Mouse (Mus musculus) heart, embryonic 10.5 days (tissue): ENCODE results near the gene Ctdspl. TPM values are rescaled to one million over a fixed set of nuclear protein-coding genes. Genes with fewer than 3 reads are reported as not detected.

Experiments used
- DNase-seq: peaks from one replicate; pipeline ENCODE4 v3.0.0-alpha.2; 2017; ENCODE audit warnings: low spot score
- H3K27ac ChIP-seq: fragments of 300-500 bp; sonication (generic); 2 replicates; pipeline ENCODE4 v1.5.1; 2016; ENCODE audit warnings: mild to moderate bottlenecking
- H3K27me3 ChIP-seq: fragments of 300-500 bp; sonication (generic); 2 replicates; pipeline ENCODE4 v1.6.1; 2016; ENCODE audit warnings: mild to moderate bottlenecking; ENCODE audit not compliant: poor library complexity, insufficient read depth, severe bottlenecking
- H3K36me3 ChIP-seq: fragments of 300-500 bp; sonication (generic); 2 replicates; pipeline ENCODE4 v1.6.1; 2016; ENCODE audit warnings: mild to moderate bottlenecking, moderate library complexity
- H3K4me1 ChIP-seq: fragments of 300-500 bp; sonication (generic); 2 replicates; pipeline ENCODE4 v1.6.1; 2016; ENCODE audit warnings: mild to moderate bottlenecking
- H3K4me3 ChIP-seq: fragments of 300-500 bp; sonication (generic); 2 replicates; pipeline ENCODE4 v1.5.1; 2016; ENCODE audit warnings: mild to moderate bottlenecking, moderate library complexity
- H3K9me3 ChIP-seq: fragments of 300-500 bp; sonication (generic); 2 replicates; pipeline ENCODE4 v1.6.1; 2016; ENCODE audit warnings: mild to moderate bottlenecking, moderate library complexity
- WGBS: fragments of 180-500 bp; shearing (Covaris S2); methylation state at CpG from one replicate; pipeline ENCODE4 v1.1.7; 2016; 5-methylcytosine and 5-hydroxymethylcytosine counted together
- polyA plus RNA-seq: library from polyadenylated mRNA; unstranded; fragments of >200 nt; fragmentation: Nextera tagmentation; extraction: Ambion mirVana; gene quantifications from 2 replicates; pipeline ENCODE4 v1.2.1, GENCODE M21; 2016

Ctdspl gene
- polyA plus RNA-seq, 1 experiment from 2014 or later = 10.2 TPM

GRCm38 (mm10) chr9:118891593-118891992, 34.7 kb upstream of the Ctdspl start:
- no peaks in the 10 kb centered on the region for H3K9me3 ChIP-seq
- no peak for DNase-seq
- 0 out of 2 replicates have a peak overlapping the region, but pooled peaks have one; percentile 32 for H3K27ac ChIP-seq
- peaks cover 15% of the 10 kb centered on the region; the same call in 1 of the 2 replicates for H3K4me1 ChIP-seq
- H3K36me3 ChIP-seq = peaks cover 14% of the 10 kb centered on the region; the same call in 1 of the 2 replicates
- no peaks in the 10 kb centered on the region for H3K27me3 ChIP-seq
- WGBS = 81% methylated on average over 9 of the region's 9 CpGs
- H3K4me3 ChIP-seq = no peak overlapping the region

GRCm38 (mm10) chr9:118895101-118895500, 31.2 kb upstream of the Ctdspl start:
- Histone ChIP-seq H3K27ac (no peak overlapping the region), H3K4me3 (no peak overlapping the region), H3K9me3 (no peaks in the 10 kb centered on the region), H3K36me3 (peaks cover 21% of the 10 kb centered on the region), H3K4me1 (peaks cover 15% of the 10 kb centered on the region), H3K27me3 (no peaks in the 10 kb centered on the region)
- no peak for DNase-seq
- 84% methylated on average over 2 of the region's 2 CpGs for WGBS

- H3K9me3 ChIP-seq = no peaks in the 10 kb centered on the region
- peaks cover 4% of the 10 kb centered on the region for H3K4me1 ChIP-seq
- H3K4me3 ChIP-seq = no peak overlapping the region
- peaks cover 12% of the 10 kb centered on the region for H3K36me3 ChIP-seq
- DNase-seq = no peak
- H3K27me3 ChIP-seq = no peaks in the 10 kb centered on the region
- 81% methylated on average over 2 of the region's 2 CpGs for WGBS
- no peak overlapping the region for H3K27ac ChIP-seq
Measured at GRCm38 (mm10) chr9:118900677-118901076, 25.6 kb upstream of the Ctdspl start.

DNA sequence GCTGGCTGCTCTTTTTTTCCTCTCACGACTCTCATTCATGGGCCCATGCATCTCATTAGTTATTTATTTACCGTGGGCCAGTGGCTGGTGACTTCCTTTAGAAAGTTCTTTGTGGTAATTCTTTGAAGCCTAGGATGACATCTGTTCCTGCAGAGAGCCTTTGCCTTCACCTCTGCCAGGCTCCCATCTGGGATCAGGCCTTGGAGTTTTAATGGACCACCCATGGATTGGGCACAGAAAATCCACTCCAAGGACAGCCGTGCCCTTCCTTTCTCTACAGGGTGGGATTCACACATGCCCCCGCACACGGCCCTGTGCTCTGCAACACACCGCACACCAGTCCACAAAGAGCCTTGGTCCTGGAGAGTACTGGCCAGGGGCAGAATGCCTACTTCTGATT, 24.3 kb upstream of the Ctdspl start:
- Histone ChIP-seq H3K9me3 (no peaks in the 10 kb centered on the region), H3K27ac (no peak overlapping the region), H3K36me3 (peaks cover 11% of the 10 kb centered on the region), H3K4me3 (no peak overlapping the region), H3K27me3 (no peaks in the 10 kb centered on the region), H3K4me1 (peaks cover 4% of the 10 kb centered on the region)
- 71% methylated on average over 6 of the region's 6 CpGs for WGBS
- no peak for DNase-seq

GRCm38 (mm10) chr9:118907934-118908620, 18.2 kb upstream of the Ctdspl start:
- H3K4me3 ChIP-seq = no peak overlapping the region
- H3K9me3 ChIP-seq = no peaks in the 10 kb centered on the region
- no peak overlapping the region for H3K27ac ChIP-seq
- peaks cover 6% of the 10 kb centered on the region for H3K4me1 ChIP-seq
- 51% methylated on average over 18 of the region's 18 CpGs for WGBS
- no peaks in the 10 kb centered on the region for H3K36me3 ChIP-seq
- H3K27me3 ChIP-seq = no peaks in the 10 kb centered on the region
- DNase-seq = peak; percentile 86

DNA sequence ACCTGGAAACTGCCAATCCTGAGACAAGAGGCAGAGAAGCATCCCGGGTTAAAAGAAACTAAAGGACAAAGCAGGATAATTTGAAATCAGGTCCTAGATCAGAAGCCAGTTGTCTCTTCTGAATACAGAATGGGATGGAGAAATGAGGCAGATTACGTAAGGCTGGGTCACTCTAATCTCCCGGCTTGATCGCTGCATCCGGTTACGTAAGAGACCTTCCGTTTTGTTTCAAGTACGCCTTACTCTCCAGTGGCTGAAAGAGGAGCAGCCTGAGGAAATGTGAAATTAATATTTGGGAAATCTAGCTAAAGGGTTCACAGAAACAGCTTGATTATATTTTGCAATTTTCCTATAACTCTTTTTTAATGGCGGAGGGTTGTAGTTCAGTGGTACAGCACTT, 13.2 kb upstream of the Ctdspl start:
- H3K27ac ChIP-seq = no peak overlapping the region
- H3K36me3 ChIP-seq = no peaks in the 10 kb centered on the region
- WGBS = 92% methylated on average over 9 of the region's 9 CpGs
- H3K9me3 ChIP-seq = no peaks in the 10 kb centered on the region
- H3K27me3 ChIP-seq = no peaks in the 10 kb centered on the region
- DNase-seq = no peak
- peaks cover 10% of the 10 kb centered on the region for H3K4me1 ChIP-seq
- H3K4me3 ChIP-seq = no peak overlapping the region

GRCm38 (mm10) chr9:118913613-118914012, 12.6 kb upstream of the Ctdspl start:
- Histone ChIP-seq H3K27me3 (peaks cover 4% of the 10 kb centered on the region; the same call in 1 of the 2 replicates), H3K4me1 (peaks cover 8% of the 10 kb centered on the region; the same call in 1 of the 2 replicates), H3K36me3 (no peaks in the 10 kb centered on the region), H3K9me3 (no peaks in the 10 kb centered on the region), H3K4me3 (no peak overlapping the region), H3K27ac (no peak overlapping the region)
- no peak for DNase-seq
- 70% methylated on average over 3 of the region's 3 CpGs for WGBS

GRCm38 (mm10) chr9:118914589-118914988, 11.7 kb upstream of the Ctdspl start:
- Histone ChIP-seq H3K27ac (no peak overlapping the region), H3K9me3 (no peaks in the 10 kb centered on the region), H3K27me3 (peaks cover 9% of the 10 kb centered on the region; the same call in 1 of the 2 replicates), H3K36me3 (no peaks in the 10 kb centered on the region), H3K4me3 (no peak overlapping the region), H3K4me1 (peaks cover 8% of the 10 kb centered on the region; the same call in 1 of the 2 replicates)
- no peak for DNase-seq
- 52% methylated on average over 8 of the region's 8 CpGs for WGBS

DNA sequence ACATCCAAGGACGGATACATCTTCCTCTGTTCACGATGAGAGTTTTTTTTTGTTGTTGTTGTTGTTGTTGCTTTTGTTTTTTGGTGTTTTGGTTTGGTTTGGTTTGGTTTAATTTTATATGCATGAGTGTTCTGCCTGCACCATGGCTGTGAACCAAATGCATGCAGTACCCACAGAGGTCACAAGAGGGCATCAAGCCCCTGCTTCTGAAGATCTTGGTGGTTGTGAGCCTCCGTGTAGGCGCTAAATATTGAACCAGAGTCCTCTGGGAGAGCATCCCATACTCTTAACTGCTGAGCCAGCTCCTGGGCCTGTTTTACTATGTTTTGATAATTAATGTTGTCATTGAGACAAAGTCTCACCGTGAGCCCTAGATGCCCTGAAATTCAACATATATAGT, 11.0 kb upstream of the Ctdspl start:
- Histone ChIP-seq H3K9me3 (no peaks in the 10 kb centered on the region), H3K36me3 (no peaks in the 10 kb centered on the region), H3K27me3 (peaks cover 15% of the 10 kb centered on the region; the same call in 1 of the 2 replicates), H3K27ac (no peak overlapping the region), H3K4me3 (no peak overlapping the region), H3K4me1 (peaks cover 8% of the 10 kb centered on the region; the same call in 1 of the 2 replicates)
- DNase-seq = no peak
- WGBS = 45% methylated on average over 5 of the region's 5 CpGs

DNA sequence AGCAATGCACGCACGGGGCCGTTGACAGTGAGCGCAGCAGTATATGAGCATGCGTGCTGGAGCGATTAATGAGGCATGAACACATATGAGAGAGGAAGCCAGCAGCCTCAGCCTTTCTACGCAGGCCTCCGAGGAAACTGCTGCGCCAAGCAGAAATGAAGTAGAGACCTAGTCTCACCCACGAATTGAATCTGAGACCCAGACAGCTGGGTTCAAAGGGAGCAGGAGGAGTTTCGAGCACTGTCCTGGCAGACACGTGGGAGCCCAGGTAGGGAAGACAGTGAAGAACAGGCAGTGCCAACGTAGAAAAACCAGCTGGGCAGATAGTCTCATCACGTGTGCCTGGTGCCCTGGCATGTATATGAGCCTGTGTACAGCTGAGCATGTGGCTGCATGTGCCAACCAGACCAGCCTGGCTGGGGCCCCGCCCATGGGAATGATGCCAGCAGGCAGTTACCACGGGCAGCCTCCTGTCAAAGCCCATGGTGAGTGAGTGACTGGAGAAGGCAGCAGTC, 6.5 kb upstream of the Ctdspl start:
- DNase-seq = no peak
- Histone ChIP-seq H3K27me3 (peaks cover 15% of the 10 kb centered on the region; the same call in 1 of the 2 replicates), H3K4me3 (no peak overlapping the region), H3K4me1 (peaks cover 13% of the 10 kb centered on the region), H3K9me3 (no peaks in the 10 kb centered on the region), H3K27ac (no peak overlapping the region), H3K36me3 (no peaks in the 10 kb centered on the region)
- WGBS = 80% methylated on average over 16 of the region's 16 CpGs

- Histone ChIP-seq H3K4me1 (peaks cover 23% of the 10 kb centered on the region), H3K27me3 (peaks cover 15% of the 10 kb centered on the region; the same call in 1 of the 2 replicates), H3K36me3 (no peaks in the 10 kb centered on the region), H3K9me3 (no peaks in the 10 kb centered on the region), H3K27ac (no peak overlapping the region), H3K4me3 (no peak overlapping the region)
- 46% methylated on average over 12 of the region's 12 CpGs for WGBS
- peak; percentile 90 for DNase-seq
Measured at GRCm38 (mm10) chr9:118920798-118921515, 5.3 kb upstream of the Ctdspl start.

GRCm38 (mm10) chr9:118921926-118922325, 4.3 kb upstream of the Ctdspl start:
- WGBS = 69% methylated on average over 3 of the region's 3 CpGs
- Histone ChIP-seq H3K4me1 (peaks cover 29% of the 10 kb centered on the region), H3K27ac (no peak overlapping the region)

DNA sequence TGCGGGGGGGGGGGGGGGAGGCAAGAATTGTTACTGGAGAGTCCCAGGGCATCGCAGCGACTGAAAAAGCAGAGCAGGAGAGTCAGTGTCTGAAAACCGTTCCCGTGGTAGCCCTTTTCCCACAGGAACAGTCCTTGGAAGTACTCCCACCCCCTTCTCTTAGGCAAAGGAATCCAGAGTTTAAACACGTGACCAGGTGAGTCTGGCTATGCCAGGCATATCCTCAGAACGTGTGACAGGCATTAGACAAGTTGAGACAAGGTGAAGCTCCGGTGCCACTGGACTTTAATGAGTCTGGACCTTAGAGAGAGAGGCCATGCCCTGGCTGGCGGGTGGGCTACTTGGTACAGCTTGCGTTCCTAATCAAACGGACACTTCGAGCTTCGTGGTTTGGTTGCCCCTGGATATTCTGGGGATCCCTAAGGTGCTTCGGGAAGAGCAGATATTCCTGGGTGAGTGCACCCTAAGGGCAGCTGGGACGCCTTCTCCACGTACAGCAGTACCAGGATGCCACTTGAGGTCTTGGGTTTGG, 1.6 kb upstream of the Ctdspl start:
- 10% methylated on average over 16 of the region's 16 CpGs for WGBS
- H3K4me3 ChIP-seq = peak overlapping the region; percentile 81
- peaks cover 6% of the 10 kb centered on the region; the same call in 1 of the 2 replicates for H3K27me3 ChIP-seq
- H3K36me3 ChIP-seq = no peaks in the 10 kb centered on the region
- DNase-seq = no peak
- no peaks in the 10 kb centered on the region for H3K9me3 ChIP-seq
- peak overlapping the region; percentile 95 for H3K27ac ChIP-seq
- peaks cover 51% of the 10 kb centered on the region for H3K4me1 ChIP-seq

More at GRCm38 (mm10) chr9:118921926-118922325, 4.3 kb upstream of the Ctdspl start:
- H3K9me3 ChIP-seq = no peaks in the 10 kb centered on the region
- no peak for DNase-seq
- H3K4me3 ChIP-seq = no peak overlapping the region
- no peaks in the 10 kb centered on the region for H3K36me3 ChIP-seq
- peaks cover 15% of the 10 kb centered on the region; the same call in 1 of the 2 replicates for H3K27me3 ChIP-seq
